Mouse (Mus musculus) neutrophil, adult 65 days (primary cell): ENCODE data around the gene Stx6. TPM values are rescaled to one million over a fixed set of nuclear protein-coding genes. Genes with fewer than 3 reads are reported as not detected.

Experiments
- total RNA-seq: library from RNA; stranded (reverse); gene quantifications from 2 replicates; pipeline ENCODE4 v1.2.4, GENCODE M21; 2023

Gene Stx6
- total RNA-seq, result 20.5 and 35.2 TPM in 2 replicates

GRCm38 (mm10) chr1:155158141-155158969 lies at the start of gene Stx6:
Stx6 (plus strand) TSS chr1:155158715.

GRCm38 (mm10) chr1:155146572-155146980 lies 11.9 kb upstream of the Stx6 start, which contains the start of gene Mr1:
Mr1 (minus strand) TSS chr1:155146814.

GRCm38 (mm10) chr1:155243797-155244770 lies 85.6 kb downstream of the Stx6 start, which contains the start of gene BC034090:
BC034090 (minus strand) TSS chr1:155244444.

Other genes with a start within 250 kb of the Stx6 start
- gene Ier5, start 59.1 kb upstream of the Stx6 start, total RNA-seq, result 306 and 313 TPM in 2 replicates
- gene Mr1, start 11.9 kb upstream of the Stx6 start, total RNA-seq, result 1.0 and 1.6 TPM in 2 replicates
- not detected in 2 replicates for gene BC034090, start 85.7 kb downstream of the Stx6 start, total RNA-seq